Mouse (Mus musculus): ENCODE results near the gene Ms4a4a.

Gene Ms4a4a

DNA sequence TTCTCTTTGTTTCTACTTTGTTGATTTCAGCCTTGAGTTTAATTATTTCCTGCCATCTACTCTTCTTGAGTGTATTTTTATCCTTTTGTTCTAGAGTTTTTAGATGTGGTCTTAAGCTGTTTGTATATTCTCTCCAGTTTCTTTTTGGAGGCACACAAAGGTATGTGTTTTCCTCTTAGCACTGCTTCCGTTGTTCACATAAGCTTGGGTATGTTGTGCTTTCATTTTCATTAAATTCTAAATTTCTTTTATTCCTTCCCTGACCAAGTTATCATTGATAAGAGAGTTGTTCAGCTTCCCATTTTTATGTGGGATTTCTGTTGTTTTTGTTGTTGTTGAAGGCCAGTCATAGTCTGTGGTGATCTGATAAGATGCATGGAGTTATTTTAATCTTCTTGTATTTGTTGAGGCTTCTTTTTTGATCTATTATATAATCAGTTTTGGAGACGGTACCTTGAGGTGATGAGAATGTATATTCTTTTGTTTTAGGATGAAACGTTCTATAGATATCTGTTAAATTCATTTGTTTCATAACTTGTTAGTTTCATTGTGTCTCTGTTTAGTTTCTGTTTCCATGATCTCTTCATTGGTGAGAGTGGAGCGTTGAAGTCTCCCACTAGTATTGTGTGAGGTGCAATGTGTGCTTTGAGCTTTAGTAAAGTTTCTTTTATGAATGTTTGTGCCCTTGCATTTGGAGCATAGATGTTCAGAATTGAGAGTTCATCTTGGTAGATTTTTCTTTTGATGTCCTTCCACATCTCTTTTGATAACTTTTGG lies 59.9 kb downstream of the Ms4a4a start:
- no peak for DNase-seq (ENCODE audit: low spot score)

Data from c-Kit-positive CD71-positive TER-119-positive erythroid progenitor cells, embryonic 14.5 days (primary cell).